Mouse (Mus musculus) layer of hippocampus, adult 2 months (tissue): ENCODE measurements at regions not wholly inside any gene's neighbourhood (a gene's known extent, or its start where the extent isn't known, plus 50 kb on each side); places are given as distances from the start of the nearest gene placed in this dataset.

Source experiments
- DNase-seq, 2 experiments: peaks; one replicate each; pipeline ENCODE4 v3.0.0; 2022; ENCODE audit warnings: low spot score in 2 of 2
- H3K27ac ChIP-seq: fragments of 200-600 bp; 2 replicates; pipeline ENCODE4 v1.8.1; 2022
- H3K4me3 ChIP-seq: fragments of 200-600 bp; 2 replicates; pipeline ENCODE4 v1.8.1; 2022; ENCODE audit warnings: mild to moderate bottlenecking
- CTCF ChIP-seq: fragments of 200-600 bp; conservative IDR thresholded peaks from 2 replicates; pipeline ENCODE4 v1.8.1; 2022; ENCODE audit warnings: antibody characterized with exemption, mild to moderate bottlenecking, moderate library complexity

DNA sequence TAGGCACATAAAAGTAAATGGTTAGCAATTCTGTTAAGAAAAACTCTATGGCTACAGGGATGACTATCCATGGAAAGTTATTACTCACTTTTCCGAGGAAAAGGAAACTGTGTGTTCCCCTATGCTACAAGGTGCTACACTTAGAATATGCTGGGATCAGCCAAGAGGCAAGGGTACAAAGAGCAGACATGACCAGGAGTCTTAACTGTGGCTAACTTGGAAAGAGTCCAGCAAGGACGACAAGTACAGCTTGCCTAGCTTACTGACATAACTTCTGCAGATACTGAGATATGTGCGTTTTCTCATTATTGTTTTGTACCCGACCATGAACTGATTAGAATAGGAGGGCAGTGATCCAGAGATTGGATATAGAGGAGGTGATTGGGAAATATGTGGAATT is 296.4 kb downstream of the Gm16223 start:
- Histone ChIP-seq H3K4me3 (no peak overlapping the region), H3K27ac (no peak overlapping the region)
- TF ChIP-seq CTCF = no peak
- DNase-seq = no peak

DNA sequence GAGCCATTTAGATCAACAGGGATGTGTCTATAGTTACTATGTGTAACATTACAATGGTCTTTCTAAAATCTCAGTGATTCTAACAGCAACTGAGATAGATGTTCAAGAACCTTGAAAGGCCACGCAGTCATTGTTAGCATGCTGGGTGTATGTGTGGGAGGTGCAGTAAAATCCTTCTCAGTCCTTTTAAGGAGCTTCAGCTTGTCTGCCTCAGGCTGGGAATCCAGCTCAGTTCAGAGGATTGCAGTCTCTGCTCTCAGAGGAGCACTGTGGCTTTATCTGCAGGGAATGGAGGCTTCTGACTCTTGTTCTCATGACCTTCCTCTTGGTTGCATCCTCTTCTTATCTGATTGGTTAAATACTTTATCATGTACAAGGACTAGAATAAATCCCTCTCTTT is 320.2 kb downstream of the Gm16223 start:
- no peak for DNase-seq
- Histone ChIP-seq H3K4me3 (no peak overlapping the region), H3K27ac (no peak overlapping the region)
- TF ChIP-seq CTCF = no peak

DNA sequence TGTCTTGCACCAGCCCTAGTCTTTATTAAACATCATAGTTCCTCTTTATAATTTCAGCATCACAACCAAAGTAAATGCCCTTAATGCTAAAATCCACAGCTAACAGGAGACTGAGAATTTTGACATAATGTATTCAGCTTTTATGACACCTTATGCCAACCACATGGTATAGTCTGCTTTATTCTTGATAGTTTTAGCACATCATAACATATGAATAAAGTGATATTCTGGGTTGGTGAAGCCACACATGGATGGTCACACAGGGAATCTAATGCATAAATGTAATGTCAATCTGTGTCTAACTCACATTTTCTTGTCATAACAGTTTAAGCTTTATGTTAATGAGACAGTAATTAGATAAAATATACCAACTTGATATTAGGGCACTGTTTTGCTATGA is 328.9 kb downstream of the Gm16223 start:
- no peak overlapping the region for H3K27ac ChIP-seq
- H3K4me3 ChIP-seq = no peak overlapping the region
- DNase-seq = no peak
- TF ChIP-seq CTCF = no peak

DNA sequence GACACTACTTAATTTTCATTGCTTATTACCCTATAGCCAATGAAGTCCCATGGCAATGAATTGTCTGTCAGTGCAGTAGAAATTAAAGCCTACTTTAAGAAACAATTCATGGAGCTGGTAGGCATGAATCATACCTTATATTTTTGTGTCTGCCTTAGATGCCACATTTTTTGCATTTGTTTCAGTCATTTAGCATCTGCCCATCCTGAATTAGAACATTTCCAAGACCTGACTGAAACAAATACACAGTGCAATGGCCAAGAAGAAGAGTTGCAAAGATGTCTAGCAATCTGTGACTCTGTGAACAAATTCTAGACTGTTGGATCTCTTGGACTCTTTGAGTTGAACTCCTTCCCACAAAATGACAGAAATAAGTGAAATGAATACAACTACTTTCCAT is 342.2 kb downstream of the Gm16223 start:
- no peak for TF ChIP-seq CTCF
- DNase-seq = no peak
- Histone ChIP-seq H3K27ac (no peak overlapping the region), H3K4me3 (no peak overlapping the region)

DNA sequence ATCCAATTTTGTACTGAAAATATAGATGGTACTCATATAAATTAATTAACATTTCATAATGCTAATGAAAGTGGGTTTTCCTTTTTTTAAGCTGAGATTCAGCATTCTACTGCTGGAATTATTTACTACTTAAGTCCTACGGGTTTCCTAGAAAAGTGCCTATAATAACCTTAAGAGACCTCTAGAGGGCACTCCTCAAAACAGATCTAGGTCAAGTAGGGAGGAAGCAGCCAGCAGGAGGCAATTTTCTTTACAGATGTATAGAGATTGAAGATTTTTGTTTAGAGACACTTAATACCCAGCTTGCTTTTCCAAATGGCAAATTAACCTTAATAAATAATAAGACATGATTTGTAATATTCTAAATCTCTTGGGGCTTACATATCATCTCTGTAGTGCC is 344.5 kb downstream of the Gm16223 start:
- no peak overlapping the region for H3K27ac ChIP-seq
- no peak for DNase-seq
- TF ChIP-seq CTCF = peak; percentile 87
- no peak overlapping the region for H3K4me3 ChIP-seq

DNA sequence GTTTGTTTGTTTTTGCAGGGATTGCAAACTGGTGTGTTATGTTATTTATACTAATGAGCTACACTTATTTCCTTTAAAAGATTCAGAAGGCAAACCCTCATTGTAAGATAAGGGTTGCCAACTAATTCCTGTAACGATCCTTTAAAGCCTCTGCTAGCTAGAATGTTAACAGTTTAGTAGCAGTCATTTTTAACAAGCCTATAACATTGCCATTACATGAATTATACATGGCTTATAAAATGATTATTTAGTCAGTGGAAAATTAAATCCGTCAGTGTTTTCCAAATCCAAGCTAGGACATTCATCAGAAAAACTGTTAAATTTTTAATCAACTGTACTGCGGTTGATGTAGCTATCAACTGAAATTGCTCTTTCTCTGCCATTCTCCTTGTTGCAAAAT is 358.1 kb downstream of the Gm16223 start:
- Histone ChIP-seq H3K27ac (no peak overlapping the region), H3K4me3 (no peak overlapping the region)
- DNase-seq = no peak
- no peak for TF ChIP-seq CTCF

DNA sequence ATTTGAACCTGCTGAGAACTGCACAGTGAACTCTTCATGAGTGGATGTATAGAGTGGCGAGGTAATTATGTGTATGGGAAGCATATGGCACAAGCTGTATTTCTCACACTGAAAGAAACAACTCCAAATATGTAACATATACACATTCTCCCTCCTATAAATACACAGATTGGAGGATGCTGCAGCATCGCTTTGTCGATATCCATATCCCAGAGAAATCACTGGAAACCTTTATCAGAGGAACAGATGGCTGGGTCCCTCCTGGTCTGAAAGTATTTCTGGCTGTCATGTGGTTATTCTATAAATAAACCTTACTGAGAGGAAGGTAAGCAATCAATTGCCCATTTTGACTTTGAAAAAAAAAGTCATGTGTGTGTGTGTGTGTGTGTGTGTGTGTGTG is 365.4 kb downstream of the Gm16223 start:
- Histone ChIP-seq H3K4me3 (no peak overlapping the region), H3K27ac (no peak overlapping the region)
- no peak for TF ChIP-seq CTCF
- DNase-seq = no peak

DNA sequence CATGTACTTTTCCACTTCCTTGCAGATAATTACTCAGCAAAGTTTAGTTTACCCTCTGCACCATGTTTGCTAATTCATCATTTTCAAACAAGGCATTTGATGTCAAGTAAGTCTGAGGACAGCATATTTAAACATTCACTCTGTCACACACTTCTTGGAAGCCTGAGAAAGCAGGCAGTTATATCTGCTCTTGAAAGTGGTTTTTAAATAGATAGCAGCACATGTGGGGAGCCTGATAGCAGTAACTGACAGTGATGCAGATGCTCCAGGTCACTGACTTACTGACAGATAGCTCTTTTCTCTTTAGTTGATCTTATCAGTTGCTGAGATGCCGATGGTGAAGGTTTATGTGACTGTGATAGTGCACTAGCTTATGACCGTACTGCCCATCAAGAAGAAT is 380.9 kb downstream of the Gm16223 start:
- DNase-seq = no peak
- no peak overlapping the region for H3K4me3 ChIP-seq

DNA sequence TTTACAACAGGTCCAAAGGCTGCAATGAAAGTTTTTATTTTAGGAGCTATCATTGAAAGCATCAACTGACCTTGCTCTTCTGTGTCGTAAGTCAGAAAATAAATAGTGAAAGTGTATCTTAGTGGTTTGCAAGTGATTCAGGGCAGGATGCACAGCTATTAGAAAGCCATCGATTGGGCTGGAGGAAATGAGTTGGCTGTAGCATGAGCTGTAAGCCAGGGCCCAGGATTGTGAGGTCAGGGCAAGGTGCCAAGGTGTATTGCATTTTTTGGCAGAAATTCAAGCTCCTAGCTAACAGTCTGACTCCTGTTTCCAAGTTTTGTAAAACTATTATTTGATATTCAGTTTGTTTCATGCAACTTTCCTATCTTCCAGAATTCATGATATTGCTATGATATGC is 381.8 kb downstream of the Gm16223 start:
- no peak for DNase-seq
- Histone ChIP-seq H3K27ac (no peak overlapping the region), H3K4me3 (no peak overlapping the region)
- TF ChIP-seq CTCF = no peak

More for the DNA sequence above, 380.9 kb downstream of the Gm16223 start:
- no peak for TF ChIP-seq CTCF
- no peak overlapping the region for H3K27ac ChIP-seq

DNA sequence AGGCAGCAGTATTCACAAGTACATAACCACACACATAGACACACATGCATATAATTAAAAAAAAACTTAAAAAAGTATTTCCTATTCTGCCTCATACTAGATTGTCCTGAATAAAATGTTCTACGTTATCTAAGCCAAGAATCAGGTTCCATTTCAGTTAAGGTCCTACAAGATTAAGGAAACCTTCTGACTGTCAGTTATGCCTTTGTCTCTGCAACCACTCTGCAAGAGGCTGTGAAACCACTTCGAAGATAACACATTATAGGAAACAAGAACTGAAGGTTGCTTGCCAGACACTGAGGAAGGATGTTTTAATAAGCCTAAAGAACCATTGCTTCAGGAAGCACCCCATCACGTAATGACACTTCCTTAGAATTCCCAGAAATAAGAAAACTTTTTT is 385.9 kb downstream of the Gm16223 start:
- no peak for TF ChIP-seq CTCF
- Histone ChIP-seq H3K4me3 (no peak overlapping the region), H3K27ac (no peak overlapping the region)
- DNase-seq = no peak

DNA sequence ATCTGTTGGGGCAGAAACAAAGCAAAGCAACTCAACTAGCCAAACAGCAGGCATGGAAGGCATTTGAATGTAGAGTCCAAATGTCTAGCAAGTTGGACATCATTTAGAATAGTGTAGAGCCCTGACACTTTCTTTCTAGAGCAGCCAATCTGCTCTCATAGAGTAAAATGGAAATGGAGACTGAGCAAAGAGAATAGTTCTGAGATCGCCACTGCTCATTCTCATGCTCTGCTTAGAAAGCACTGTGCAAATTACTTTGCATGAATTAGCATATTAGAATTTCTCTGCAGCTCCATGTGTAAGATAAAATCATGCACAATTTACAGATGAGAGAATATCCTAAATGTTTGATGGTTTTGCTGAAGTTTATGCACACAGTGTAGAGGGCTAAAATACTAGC is 393.4 kb downstream of the Gm16223 start:
- H3K4me3 ChIP-seq = no peak overlapping the region
- TF ChIP-seq CTCF = no peak
- H3K27ac ChIP-seq = no peak overlapping the region
- DNase-seq = no peak

DNA sequence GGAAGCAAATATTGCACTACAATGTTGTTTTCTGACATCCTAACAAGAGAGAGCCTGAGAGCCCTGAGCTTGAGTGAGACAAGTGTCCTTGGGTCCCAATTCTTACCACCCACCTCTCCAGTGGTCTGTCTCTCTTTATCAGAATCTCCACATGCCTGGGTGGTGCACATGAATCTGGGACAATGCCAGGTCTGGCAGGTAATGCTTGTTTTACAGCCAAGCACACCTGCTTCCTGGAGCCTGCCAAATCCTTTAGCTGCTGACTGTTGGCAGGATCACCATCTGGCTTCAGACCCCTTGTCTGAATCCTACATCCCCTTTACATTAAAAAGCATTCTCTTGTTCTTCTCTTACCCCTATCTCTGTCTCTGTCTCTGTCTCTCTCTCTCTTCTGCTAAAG is 397.1 kb downstream of the Gm16223 start:
- TF ChIP-seq CTCF = no peak
- H3K4me3 ChIP-seq = no peak overlapping the region
- no peak for DNase-seq
- no peak overlapping the region for H3K27ac ChIP-seq

DNA sequence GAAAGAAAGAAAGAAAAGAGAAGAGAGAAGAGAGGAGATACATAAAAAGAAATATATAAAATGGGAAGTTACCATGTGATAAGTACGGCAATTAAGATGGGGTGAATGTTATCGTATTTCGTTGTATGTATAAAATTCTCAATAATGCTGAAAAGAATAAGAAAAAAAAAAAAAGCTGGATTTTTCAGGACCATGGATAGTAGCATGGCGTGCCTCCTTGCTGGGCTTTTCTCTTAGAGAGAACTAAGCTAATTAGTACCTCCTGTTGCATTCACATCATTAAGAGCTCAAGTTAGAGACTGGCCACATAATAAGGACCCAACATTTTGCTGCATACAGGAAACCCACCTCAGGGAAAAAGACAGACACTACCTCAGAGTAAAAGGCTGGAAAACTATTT is 405.7 kb downstream of the Gm16223 start:
- Histone ChIP-seq H3K27ac (no peak overlapping the region), H3K4me3 (no peak overlapping the region)
- no peak for TF ChIP-seq CTCF
- no peak for DNase-seq

DNA sequence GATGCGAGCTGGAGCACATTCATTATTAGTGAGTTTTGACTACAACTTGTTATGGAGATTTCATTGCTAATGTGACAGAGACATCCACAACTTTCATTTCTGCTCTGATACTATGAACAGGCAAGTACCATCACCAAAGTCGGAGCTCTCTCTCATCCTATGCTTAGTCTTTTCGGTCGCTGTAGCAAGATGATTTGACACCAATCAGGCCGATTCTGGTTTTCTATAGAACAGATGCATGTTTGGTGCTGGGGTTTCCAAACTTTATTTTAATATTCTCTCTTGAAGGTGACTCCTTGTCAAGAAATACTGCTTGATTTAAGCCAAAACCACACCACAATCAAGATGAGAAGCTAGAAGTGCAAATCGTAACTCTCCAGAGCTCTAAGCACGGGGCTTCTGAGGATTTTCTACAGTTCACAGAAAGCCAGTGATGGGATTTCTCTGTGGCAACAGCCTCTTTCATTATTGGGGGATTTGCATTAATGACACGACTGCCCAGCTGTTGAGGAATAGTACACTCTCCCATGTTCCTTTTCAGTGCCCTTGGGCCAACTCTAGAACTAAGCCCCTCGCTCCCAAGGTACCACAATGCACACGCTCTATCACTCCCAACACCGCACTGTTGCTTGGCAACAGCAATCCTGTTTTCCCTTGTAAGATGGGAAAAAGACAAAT is 434.5 kb downstream of the Gm16223 start:
- H3K27ac ChIP-seq = no peak overlapping the region
- no peak overlapping the region for H3K4me3 ChIP-seq
- no peak for DNase-seq
- no peak for TF ChIP-seq CTCF

DNA sequence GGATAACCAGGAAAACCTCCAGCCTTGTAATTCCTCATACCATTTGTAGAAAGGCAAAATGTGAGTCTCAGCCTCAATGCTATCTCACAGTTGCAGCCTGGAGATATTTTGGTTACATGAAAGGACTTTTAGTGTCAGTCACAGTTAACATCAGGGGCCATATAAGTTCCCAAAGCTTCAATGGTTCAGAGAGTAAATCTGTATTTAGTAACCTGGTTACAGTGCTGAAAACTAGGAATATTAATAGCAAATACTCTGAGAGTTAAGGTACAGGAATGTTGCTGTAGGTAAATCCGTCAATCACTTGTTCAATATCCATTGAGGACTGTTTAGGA is 435.0 kb downstream of the Gm16223 start:
- H3K4me3 ChIP-seq = no peak overlapping the region
- no peak for DNase-seq
- H3K27ac ChIP-seq = no peak overlapping the region
- no peak for TF ChIP-seq CTCF
